Mouse (Mus musculus): Measurements from ENCODE around the gene Acta1. TPM values are rescaled to one million over a fixed set of nuclear protein-coding genes. Genes with fewer than 3 reads are reported as not detected.

Gene Acta1
- total RNA-seq (2017) = not detected in 3 replicates

- ATAC-seq (replicated peaks; ENCODE audit: insufficient number of reproducible peaks, low FRiP score, low TSS enrichment, poor library complexity, severe bottlenecking) = no peak
Observed at GRCm38 (mm10) chr8:123894502-123895097, at the start of gene Acta1. Gene Acta1 (minus strand): TSS chr8:123894751.

DNA sequence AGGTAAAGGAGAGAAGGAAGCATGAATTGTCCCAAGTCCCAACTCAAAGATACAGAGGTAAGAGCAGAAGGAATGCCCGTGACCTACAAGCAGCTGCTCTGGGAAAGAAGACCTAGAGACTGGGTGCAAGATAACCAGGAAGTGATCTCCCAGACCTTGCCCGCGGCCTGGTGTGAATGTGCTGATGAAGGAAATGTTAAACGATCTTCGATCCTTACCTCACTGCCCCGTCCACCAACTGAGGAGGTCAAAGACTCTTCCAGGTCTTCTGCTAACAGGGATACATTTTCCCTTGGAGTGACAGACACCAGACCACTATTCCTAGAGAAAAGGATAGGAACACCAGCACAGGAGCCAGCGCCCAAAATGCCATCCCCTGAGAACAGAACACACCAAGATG, 34.5 kb upstream of the Acta1 start:
- ATAC-seq (replicated peaks; ENCODE audit: insufficient number of reproducible peaks, low FRiP score, low TSS enrichment, poor library complexity, severe bottlenecking) = no peak

GRCm38 (mm10) chr8:123925671-123926070, 31.1 kb upstream of the Acta1 start:
- ATAC-seq (replicated peaks; ENCODE audit: insufficient number of reproducible peaks, low FRiP score, low TSS enrichment, poor library complexity, severe bottlenecking) = no peak

DNA sequence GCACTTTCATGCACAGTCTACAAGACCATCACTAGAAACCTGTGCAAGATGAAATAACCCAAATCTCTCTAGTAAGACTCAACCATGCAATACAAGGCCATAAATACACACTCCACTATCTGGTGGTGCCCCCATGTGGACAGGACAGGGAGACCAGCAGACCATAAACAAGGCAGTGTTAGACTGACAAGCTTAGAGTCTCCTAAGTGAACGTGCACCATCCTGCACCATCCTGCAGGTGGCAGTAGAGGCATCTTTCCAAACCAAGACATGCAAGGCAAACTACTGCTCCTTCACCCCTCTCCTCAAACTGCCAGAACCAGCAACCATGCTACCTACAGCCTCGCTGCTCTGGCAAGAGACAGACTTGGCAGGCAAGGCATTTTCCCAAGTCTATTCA, 30.2 kb upstream of the Acta1 start:
- ATAC-seq (replicated peaks; ENCODE audit: insufficient number of reproducible peaks, low FRiP score, low TSS enrichment, poor library complexity, severe bottlenecking) = peak; percentile 95

DNA sequence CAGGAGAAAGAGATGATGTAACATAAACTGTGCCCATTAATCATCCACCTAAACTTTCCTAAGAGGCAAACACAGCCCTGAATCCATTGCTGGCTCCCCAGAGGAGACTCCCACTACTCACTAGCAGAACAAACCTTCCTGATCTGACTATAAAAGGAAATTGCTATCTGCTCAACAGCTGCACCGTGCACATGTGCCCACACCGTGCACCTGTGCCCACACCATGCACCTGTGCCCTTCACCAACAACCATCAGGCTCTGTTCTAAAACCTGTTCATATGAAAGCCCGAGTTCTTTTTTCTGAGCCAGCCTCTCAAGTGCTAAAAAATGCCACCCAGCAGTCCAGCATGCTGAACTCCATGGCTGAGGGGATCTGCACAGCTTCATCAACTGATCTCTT, 20.1 kb upstream of the Acta1 start:
- ATAC-seq (replicated peaks; ENCODE audit: insufficient number of reproducible peaks, low FRiP score, low TSS enrichment, poor library complexity, severe bottlenecking) = no peak

GRCm38 (mm10) chr8:123912265-123912664, 17.7 kb upstream of the Acta1 start:
- ATAC-seq (replicated peaks; ENCODE audit: insufficient number of reproducible peaks, low FRiP score, low TSS enrichment, poor library complexity, severe bottlenecking) = no peak

DNA sequence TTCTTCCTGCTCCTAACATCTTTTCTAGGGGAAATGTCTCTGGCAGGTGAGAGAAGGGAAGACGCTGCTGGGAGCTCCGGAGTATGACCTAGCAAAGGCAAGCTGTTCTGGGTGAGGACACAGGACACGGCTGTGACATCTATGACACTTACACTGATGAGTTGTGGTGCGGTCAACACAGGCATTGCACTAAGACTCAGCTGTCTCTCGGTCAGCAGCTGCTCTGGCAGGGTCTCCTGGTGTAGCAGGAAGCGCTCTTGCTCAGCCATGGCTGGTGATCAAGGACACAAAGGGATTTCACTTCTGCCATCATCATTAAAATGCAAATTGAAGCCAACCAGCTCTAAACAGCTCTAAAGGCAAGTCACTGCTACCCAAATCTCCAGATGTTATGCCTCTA, 13.1 kb upstream of the Acta1 start:
- no peak for ATAC-seq (replicated peaks; ENCODE audit: insufficient number of reproducible peaks, low FRiP score, low TSS enrichment, poor library complexity, severe bottlenecking)

DNA sequence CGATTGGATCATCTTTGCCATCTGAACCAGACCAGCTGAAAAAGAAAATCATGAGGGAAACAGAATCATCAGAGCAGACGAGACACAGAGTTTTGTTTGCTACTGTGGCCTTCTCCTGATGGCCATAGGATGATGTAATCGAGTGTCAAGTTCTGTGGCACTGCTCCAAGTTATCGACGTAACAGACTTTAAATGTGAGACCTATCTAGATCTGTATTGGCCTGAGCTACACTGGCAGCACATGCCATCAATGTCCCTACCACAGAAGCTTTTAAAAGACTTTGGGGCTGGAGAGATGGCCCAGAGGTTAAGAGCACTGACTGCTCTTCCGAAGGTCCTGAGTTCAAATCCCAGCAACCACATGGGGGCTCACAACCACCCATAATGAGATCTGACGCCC, 8.1 kb upstream of the Acta1 start:
- ATAC-seq (replicated peaks; ENCODE audit: insufficient number of reproducible peaks, low FRiP score, low TSS enrichment, poor library complexity, severe bottlenecking) = no peak

GRCm38 (mm10) chr8:123899366-123899765, 4.8 kb upstream of the Acta1 start:
- no peak for ATAC-seq (replicated peaks; ENCODE audit: insufficient number of reproducible peaks, low FRiP score, low TSS enrichment, poor library complexity, severe bottlenecking)

- no peak for ATAC-seq (replicated peaks; ENCODE audit: insufficient number of reproducible peaks, low FRiP score, low TSS enrichment, poor library complexity, severe bottlenecking)
Observed at GRCm38 (mm10) chr8:123898576-123898975, 4.0 kb upstream of the Acta1 start.

DNA sequence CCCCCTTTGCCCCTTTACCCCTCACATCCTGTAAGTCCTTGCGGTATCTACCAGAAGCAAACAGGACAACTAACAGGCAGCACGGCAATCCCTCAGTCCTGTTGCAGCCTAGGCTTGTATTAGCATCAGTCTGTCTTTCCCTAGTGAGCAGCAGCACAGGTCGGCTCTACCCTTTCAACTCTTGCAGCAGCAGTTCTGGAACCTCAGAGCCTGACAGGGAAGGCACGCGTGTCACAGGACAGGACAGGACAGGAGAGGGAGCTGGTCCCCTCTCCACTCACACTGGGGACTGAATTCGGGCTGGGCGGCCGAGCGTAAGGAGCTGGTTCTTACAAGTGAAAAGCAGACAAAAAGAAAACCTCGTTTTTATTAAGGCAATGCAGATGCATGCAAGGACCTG, 2.2 kb upstream of the Acta1 start:
- no peak for ATAC-seq (replicated peaks; ENCODE audit: insufficient number of reproducible peaks, low FRiP score, low TSS enrichment, poor library complexity, severe bottlenecking)

GRCm38 (mm10) chr8:123896366-123896761, 1.8 kb upstream of the Acta1 start:
- ATAC-seq (replicated peaks; ENCODE audit: insufficient number of reproducible peaks, low FRiP score, low TSS enrichment, poor library complexity, severe bottlenecking) = no peak

DNA sequence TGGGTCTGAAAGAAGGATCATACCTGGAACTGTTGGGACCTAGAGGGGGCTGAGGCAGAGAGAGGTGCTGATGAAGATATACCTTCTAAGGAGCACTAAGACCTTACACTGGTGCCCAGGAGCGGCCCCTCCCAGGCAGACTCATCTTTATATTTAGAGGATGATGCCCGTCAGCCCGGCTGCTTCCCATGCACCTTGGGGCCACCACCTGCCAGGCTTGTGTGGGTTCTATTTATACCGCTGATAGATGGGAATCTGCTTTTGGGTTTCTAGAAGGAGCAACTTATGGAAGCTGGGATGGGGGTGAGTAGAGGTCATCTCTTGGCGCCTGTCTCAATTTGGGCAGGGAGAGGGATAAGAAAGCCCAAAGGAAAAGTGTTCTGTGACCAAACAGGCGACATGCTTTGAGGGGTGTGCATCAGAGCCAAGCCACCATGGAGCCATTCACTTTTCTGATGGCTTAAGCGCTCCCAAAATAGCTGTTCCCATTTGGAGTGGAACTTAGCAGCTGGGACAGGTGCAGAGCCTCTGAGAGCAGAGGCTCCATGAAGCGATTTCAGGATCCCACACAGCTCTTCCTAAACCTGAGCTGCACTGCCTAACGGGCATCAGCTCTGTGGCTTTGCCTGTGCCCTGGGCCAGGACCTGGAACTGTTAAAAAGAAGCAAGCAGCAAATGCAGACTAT, 1.3 kb upstream of the Acta1 start:
- ATAC-seq (replicated peaks; ENCODE audit: insufficient number of reproducible peaks, low FRiP score, low TSS enrichment, poor library complexity, severe bottlenecking) = no peak

GRCm38 (mm10) chr8:123895230-123895629, 679 bp upstream of the Acta1 start:
- ATAC-seq (replicated peaks; ENCODE audit: insufficient number of reproducible peaks, low FRiP score, low TSS enrichment, poor library complexity, severe bottlenecking) = no peak

- ATAC-seq (replicated peaks; ENCODE audit: insufficient number of reproducible peaks, low FRiP score, low TSS enrichment, poor library complexity, severe bottlenecking) = no peak
Observed at GRCm38 (mm10) chr8:123893413-123893812, 1.1 kb downstream of the Acta1 start.

- ATAC-seq (replicated peaks; ENCODE audit: insufficient number of reproducible peaks, low FRiP score, low TSS enrichment, poor library complexity, severe bottlenecking) = no peak
Observed at GRCm38 (mm10) chr8:123892586-123893155, 1.9 kb downstream of the Acta1 start.

- no peak for ATAC-seq (replicated peaks; ENCODE audit: insufficient number of reproducible peaks, low FRiP score, low TSS enrichment, poor library complexity, severe bottlenecking)
Observed at GRCm38 (mm10) chr8:123891883-123892585, 2.5 kb downstream of the Acta1 start.

GRCm38 (mm10) chr8:123891271-123891670, 3.3 kb downstream of the Acta1 start:
- no peak for ATAC-seq (replicated peaks; ENCODE audit: insufficient number of reproducible peaks, low FRiP score, low TSS enrichment, poor library complexity, severe bottlenecking)

GRCm38 (mm10) chr8:123889797-123890196, 4.8 kb downstream of the Acta1 start:
- no peak for ATAC-seq (replicated peaks; ENCODE audit: insufficient number of reproducible peaks, low FRiP score, low TSS enrichment, poor library complexity, severe bottlenecking)

DNA sequence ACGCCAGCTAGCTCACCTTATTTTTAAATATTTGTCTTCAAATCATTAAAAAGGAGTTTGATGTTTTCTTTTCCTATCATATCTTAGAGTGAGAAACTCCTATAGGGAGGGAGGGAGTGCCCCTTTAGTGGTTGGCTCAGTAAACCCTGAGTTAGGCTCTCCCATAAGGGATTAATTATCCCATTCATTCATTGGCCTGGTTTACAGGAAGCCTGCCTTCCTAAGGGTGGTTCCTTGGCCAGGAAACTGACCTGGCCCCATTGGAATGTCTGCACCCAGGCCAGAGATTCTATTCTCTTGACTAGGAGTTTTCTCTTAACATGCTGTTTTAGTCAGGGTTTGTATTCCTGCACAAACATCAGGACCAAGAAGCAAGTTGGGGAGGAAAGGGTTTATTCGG, 6.6 kb downstream of the Acta1 start:
- no peak for ATAC-seq (replicated peaks; ENCODE audit: insufficient number of reproducible peaks, low FRiP score, low TSS enrichment, poor library complexity, severe bottlenecking)
